Mouse (Mus musculus) G1E-ER4 (cell line): ENCODE results near the gene Nde1. TPM values are rescaled to one million over a fixed set of nuclear protein-coding genes. Genes with fewer than 3 reads are reported as not detected.

Experiments used
- GATA1 ChIP-seq: IDR thresholded peaks from one replicate; pipeline ENCODE4 v1.8.0; 2012; ENCODE audit warnings: low read length, inconsistent platforms
- polyA plus RNA-seq: library from polyadenylated mRNA; stranded (reverse); fragments of >175 nt; gene quantifications from 2 replicates; pipeline ENCODE4 v1.2.3, GENCODE M21; 2012

Gene Nde1
- 52.6 and 57.5 TPM in 2 replicates for polyA plus RNA-seq

DNA sequence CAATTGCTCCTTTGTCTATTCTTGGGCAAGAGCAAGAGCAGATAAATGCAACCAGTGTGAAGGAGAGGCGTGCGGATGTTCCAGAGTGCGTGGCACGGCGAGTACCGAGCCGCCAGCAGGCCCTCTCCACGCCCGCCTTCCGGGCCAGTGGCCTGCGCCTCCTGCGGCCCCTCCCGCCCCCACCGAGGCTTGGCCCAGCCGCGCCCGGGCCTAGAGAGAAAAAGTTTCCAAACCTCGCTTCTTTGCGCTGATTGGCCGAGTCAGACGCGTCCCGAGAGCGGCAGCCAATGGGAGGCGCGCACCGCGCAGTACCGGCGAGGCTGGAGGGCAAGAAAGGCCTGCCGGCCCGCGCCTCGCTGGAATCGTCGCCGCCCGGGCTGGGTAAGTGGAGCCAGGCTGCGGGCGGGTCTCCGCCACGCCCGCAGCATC lies at the start of gene Nde1, which contains the start of gene Marf1:
Nde1 (plus strand) TSS at position 288 of the 429 bp plus-strand sequence.
Marf1 (minus strand) TSS at position 364 of the 429 bp plus-strand sequence.
- no peak for TF ChIP-seq GATA1

DNA sequence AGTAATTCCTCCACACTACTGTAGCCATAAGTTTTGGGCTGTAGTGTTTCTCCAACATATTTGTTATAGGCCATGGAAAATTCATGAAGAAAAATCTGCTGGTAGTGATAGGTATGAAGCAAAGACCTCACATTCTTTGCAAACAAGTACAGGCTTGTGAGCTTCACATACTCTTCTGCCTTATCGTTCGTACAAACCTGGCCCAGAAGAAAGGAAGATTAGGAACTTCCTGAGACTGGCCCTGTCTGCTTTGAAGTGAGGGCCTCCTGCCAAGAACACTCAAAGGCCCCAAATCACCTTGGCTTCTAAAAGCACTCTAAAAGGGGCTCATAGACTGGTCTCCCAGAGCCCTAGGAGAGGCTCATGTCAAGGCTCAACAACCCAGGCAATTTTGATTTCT lies 45.8 kb upstream of the Nde1 start:
- TF ChIP-seq GATA1 = no peak

DNA sequence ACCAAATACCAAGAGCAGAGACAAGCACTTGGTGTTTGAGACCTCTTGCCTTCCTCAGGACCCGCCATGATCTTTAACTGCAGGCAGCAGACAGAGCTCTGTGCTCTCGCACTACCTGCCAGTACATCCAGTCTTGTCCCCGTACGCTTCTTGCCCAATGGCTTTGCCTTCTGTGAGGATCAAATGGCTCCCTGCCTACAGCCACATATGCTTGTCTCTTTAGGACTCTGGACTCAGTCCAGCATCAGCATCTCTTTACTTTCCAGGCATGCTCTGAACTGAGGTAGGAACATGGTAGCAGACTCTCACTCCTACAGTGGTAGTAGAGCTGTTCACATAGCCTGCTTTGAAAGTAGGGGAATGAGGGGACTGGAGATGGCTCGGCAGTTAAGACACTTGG lies 42.1 kb upstream of the Nde1 start:
- no peak for TF ChIP-seq GATA1

DNA sequence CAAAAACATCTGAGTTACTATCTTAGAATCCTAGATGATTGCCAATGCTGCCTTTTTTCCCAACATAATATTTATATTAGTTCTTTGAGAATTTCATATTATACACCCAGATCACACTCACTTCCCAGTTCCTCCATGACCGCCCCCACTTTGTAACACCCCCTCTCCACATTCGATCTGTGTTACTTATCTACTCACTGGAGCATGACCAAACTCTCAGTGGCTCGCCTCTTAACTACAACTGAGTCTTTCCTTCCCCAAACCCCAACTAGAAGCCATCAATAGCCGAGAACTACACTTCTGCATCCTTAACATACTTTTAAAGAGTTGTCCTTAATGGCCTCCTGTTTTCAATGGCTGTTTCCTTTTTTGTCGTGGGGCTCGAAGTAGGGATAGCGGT lies 41.5 kb upstream of the Nde1 start:
- no peak for TF ChIP-seq GATA1

DNA sequence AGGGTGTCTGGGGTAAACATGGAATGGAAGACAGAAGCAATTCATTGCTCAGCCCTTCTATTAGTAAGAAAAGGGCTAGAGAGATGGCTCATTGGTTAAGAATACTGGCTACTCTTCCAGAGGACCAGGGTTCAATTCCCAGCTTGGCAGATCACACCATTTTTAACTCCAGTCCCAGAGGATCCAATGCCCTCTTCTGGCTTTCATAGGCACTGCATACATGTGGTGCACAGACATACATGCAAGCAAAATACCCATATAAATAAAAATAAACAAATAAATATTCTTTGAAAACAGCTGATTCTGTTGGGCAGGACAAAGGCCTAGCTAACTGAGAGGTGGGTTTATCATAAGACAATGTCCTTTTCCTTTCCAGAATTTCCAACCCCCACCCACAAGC lies 40.5 kb upstream of the Nde1 start:
- no peak for TF ChIP-seq GATA1

DNA sequence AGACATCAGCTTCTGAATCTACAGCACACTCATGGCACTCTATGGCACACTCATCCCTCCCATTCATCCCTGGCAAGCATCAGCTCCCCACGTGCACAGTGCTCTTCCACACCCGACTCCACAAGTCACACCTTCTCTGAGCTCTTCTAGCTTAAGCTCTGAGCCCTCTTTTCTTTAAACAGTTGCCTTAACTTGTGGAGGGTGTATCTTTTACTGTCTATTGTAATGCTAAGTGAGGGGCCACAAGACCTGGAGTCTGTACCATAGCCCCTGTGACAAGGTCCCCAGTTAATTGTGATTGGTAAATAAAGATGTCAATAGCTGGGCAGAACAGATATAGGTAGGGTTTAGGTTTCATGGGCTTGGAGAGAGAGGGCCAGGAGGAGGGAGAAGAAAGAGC lies 39.2 kb upstream of the Nde1 start:
- TF ChIP-seq GATA1 = no peak

DNA sequence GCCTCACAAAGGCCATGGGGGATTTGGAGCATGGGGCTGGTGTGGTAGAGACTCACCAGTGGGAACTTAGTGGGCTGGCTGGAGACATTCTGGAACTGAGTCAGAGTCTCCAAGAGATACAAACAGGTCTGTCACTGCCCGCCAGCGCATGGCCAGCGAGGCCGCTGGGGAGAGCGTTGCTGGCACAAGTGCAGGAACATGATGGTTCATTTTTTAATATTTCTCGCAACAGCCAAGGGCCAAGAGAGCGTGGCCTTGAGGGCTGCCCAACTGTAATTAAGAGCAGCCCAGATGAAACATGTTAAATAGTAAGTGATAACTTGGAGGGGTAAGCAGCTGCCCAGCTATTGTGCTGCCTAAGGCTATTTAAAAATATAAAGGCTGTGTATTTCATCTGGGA lies 38.4 kb upstream of the Nde1 start:
- TF ChIP-seq GATA1 = no peak

DNA sequence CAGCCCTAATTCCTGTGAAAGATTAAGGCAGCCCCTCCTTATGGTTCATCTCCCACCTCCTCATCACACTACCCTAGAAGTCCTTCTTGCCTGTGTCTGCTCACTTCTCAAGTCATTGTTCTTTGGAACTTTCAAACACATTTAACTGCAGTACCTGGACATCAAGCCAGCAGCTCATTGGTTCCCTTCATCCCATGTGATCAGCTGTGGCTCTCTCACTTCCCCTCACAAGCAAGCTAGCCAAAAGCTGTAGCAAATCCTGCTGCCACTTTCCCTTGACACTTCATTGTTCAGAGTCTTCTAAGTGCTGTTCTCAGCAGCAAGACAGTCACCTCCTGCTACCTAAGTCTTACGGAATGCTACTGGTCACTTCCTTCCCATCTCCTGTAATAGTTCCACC lies 37.8 kb upstream of the Nde1 start:
- no peak for TF ChIP-seq GATA1

DNA sequence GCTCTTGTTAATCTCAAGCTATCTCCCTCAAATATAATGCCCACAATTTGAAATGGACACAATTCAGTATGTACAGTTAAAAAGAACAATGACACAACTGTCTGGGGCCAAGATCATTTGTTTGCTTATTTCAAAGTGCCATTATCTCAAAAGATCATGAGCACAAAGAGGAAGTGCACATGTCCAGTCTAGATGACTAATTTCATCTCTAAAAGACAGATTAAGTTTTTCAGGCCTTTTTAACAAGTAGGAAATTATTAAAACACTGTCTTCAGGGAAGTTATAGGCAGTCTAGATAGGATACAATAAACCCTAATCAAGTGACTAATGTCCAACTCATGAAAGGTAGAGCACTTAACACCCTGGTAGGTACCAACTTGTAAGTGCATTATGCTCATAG lies 34.1 kb upstream of the Nde1 start:
- TF ChIP-seq GATA1 = no peak

DNA sequence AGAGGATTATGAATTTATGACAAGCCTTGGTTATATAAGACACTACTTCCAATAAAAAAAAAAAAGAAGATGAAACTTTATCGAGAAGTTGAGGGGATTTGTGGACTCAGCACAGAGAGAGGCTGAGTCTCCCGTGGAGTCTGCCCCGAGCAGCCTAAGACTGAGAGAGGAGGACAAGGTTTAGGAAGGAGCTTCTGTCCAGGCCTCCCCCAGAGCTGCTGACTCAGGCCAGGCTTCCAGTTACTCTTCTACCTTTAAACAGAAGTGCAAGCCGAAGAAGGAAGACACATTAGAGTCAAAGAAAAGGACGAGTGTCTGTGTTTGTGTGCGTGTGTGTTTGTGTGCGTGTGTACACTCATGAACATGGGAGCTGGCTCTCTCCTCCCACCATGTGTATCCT lies 32.3 kb upstream of the Nde1 start:
- TF ChIP-seq GATA1 = no peak

DNA sequence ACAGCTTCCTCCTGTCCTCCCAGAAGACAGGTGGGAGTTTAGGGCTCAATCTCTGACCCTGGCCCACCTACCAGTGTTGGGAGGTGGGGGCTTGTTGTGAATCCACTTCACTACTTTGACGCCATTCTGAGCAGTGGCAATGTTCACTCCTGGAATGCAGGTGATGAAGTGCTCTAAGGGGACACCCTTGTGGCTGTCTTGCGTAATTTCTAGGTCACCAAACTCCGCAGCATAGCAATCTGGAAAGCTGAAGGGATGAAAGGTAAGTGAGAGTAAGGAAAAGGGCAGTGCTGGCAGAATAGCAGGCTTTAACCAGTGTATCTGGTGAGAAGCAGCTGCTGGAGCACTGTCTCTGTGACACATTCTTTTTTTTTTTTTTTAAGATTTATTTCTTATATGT lies 31.7 kb upstream of the Nde1 start:
- no peak for TF ChIP-seq GATA1

DNA sequence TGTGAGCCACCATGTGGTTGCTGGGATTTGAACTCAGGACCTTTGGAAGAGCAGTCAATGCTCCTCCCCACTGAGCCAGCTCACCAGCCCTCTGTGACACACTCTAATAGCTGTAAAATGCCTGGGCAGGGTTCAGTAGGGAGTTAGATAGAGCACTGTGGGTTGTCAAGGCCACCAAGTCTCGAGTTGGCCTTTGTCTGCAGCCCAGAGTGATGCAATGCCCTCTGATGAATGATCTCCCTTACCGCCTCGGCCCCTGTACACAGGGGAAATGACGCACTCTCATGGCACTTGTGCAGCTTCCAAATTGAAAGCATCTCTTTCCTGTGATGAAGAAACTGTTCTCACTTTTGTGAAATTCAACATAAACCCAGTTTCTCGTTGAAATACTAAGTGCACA lies 31.2 kb upstream of the Nde1 start:
- TF ChIP-seq GATA1 = no peak

DNA sequence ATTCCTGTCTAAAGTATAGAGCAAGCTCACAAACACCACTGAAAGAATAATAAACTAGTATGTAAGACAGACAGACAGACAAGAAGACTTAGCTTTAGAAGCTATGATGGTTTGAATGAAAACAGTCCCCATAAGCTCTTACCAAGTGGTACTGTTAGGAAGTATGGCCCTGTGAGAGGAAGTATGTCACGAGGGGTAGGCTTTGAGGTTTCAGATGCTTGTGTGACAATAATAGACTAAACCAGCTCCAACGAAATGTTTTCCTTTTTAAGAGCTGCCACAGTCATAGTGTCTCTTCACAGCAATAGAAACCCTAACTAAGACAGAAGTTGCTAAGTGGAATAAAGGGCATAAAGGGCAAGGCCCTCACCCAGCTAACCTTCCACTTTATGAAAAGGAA lies 28.1 kb upstream of the Nde1 start:
- no peak for TF ChIP-seq GATA1

DNA sequence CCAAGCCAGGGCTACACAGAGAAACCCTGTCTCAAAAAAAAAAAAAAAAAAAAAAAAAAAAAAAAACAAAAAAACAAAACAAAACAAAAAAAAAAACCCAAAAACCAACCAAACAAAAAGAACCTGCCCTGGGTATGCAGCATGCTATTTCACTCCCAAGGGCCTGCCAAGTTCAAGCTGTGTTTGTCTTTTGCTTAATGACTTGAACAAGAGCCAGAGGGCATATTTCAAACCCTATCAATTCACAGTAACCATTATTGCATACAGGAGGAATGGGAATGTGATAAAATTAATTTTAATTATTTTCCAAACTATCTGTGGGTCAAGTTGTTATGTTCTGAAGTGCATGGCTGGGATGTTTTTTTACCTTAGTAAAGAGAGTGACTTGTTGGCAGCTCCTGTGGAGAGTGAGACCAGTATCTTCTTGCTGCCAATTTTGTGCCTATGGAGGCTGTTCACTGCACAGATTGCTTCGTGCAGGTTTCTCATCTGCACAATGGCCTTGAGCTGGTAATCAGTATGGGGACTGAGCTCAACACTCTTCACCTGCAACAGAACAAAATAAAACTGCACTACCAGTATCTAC lies 25.0 kb upstream of the Nde1 start:
- TF ChIP-seq GATA1 = no peak

DNA sequence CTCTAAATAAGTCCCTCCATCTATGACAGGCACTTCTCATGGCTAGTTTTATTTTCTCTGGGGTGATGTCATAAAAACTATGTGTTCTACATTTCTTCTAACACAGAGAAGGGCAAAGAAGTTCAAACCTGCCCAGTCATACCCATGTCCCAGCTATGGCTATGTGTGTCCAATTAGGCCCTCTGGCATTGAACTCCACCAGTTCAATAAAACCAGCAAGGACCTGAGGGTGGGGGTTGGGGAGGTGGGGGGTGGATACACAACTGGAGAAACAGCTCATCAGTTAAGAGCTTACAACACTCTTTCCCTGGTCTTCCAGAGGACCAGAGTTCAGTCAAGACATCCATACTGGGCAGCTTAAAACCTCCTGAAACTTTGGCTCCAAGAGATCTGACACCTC lies 24.0 kb upstream of the Nde1 start:
- TF ChIP-seq GATA1 = no peak

DNA sequence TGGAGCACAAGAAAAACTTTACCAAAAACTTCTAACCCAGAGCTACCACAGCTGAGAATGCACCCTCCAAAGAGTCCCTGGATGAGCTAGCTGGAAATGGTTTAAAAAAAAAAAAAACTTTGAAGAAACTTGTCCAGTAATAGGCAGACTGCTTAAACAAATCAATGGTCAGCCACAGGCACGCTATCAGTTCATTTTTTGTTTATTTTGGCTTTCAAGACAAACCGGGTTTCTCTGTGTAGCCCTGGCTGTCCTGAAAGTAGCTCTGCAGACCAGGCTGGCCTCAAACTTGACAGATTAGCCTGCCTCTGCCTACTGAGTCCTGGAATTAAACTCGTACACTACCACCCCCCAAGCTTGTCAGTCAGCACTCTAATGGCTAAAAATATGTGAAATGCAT lies 19.8 kb upstream of the Nde1 start:
- TF ChIP-seq GATA1 = no peak

DNA sequence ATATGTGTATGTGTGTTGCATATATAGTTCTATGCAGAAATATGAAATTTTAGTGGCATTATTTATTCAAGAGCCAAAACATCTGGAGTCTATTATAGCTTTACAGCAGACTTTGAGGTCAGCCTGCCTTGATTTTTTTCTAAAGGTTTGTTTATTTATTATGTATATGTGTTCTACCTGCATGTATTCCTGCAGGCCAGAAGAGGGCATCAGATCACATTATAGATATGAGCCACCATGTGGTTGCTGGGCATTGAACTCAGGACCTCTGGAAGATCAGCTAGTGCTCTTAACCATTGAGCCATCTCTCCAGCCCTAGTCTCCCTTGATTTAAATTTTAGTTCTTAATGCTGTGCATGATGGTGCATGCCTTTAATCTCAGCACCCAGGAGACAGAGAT lies 15.4 kb upstream of the Nde1 start:
- TF ChIP-seq GATA1 = no peak

DNA sequence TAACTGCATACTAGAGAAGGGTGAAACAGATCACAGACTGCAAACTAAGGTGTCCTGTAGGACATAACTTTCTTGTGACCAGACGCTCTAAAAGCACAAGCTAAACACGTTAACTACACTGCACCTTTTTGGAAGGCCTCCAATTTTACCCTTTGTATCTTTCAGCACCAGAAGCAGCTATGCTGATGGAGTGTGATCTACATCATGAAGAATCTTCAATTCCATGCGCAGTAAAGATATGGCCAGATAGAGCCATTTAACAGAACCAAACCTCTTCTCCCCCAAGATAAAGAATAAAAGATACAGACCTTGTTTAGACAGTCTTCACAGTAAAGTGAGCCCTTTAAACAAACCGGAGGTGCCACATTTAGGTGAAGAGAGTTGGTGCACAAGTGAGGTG lies 11.4 kb upstream of the Nde1 start:
- TF ChIP-seq GATA1 = no peak
